Mouse (Mus musculus) ES-E14 (cell line): ENCODE data around the gene Hist1h4f.

Source experiments
- CHD2 ChIP-seq: IDR thresholded peaks from 2 replicates; pipeline ENCODE4 v1.6.1; 2014; ENCODE audit warnings: mild to moderate bottlenecking, low read depth, low read length, inconsistent platforms
- HCFC1 ChIP-seq: IDR thresholded peaks from 2 replicates; pipeline ENCODE4 v1.6.1; 2012; ENCODE audit warnings: low read length, inconsistent platforms, borderline replicate concordance; ENCODE audit not compliant: insufficient read depth
- ZC3H11A ChIP-seq: IDR thresholded peaks from 2 replicates; pipeline ENCODE4 v1.6.1; 2012; ENCODE audit warnings: low read depth, mild to moderate bottlenecking, inconsistent platforms, low read length, borderline replicate concordance

- TF ChIP-seq CHD2 (no peak), ZC3H11A (no peak), HCFC1 (no peak)
Measured at GRCm38 (mm10) chr13:23529480-23530165, 21.8 kb downstream of the Hist1h4f start.
